Mouse (Mus musculus) small intestine, adult 2 months (tissue): ENCODE measurements at regions not wholly inside any gene's neighbourhood (a gene's known extent, or its start where the extent isn't known, plus 50 kb on each side); places are given as distances from the start of the nearest gene placed in this dataset.

ENCODE experiments used
- H3K27ac ChIP-seq: fragments of 200-500 bp; 2 replicates; pipeline ENCODE4 v1.5.1; 2012; ENCODE audit warnings: low read depth, low read length, control low read depth, inconsistent platforms; ENCODE audit not compliant: insufficient read depth
- H3K27me3 ChIP-seq: fragments of 200-500 bp; 2 replicates; pipeline ENCODE4 v1.6.1; 2012; ENCODE audit warnings: mild to moderate bottlenecking, moderate library complexity, low read length, inconsistent platforms; ENCODE audit not compliant: control insufficient read depth, insufficient read depth
- H3K36me3 ChIP-seq: fragments of 200-500 bp; 2 replicates; pipeline ENCODE4 v1.6.1; 2012; ENCODE audit warnings: mild to moderate bottlenecking, low read length, control low read depth, inconsistent platforms; ENCODE audit not compliant: control insufficient read depth, insufficient read depth
- H3K4me1 ChIP-seq: fragments of 200-500 bp; 2 replicates; pipeline ENCODE4 v1.6.1; 2012; ENCODE audit warnings: low read length, inconsistent platforms, mixed read lengths; ENCODE audit not compliant: control insufficient read depth, insufficient read depth, insufficient read length
- H3K4me3 ChIP-seq: fragments of 200-500 bp; 2 replicates; pipeline ENCODE4 v1.5.1; 2012; ENCODE audit warnings: low read depth, mild to moderate bottlenecking, control low read depth, inconsistent platforms, low read length, moderate library complexity
- CTCF ChIP-seq: fragments of 200-500 bp; IDR thresholded peaks from 2 replicates; pipeline ENCODE4 v1.5.1; 2012; ENCODE audit warnings: low read depth, mild to moderate bottlenecking, control low read depth, inconsistent platforms, low read length, moderate library complexity, mixed read lengths; ENCODE audit not compliant: insufficient replicate concordance, insufficient read length; ENCODE audit errors: extremely low read depth
- POLR2A ChIP-seq: fragments of 200-500 bp; IDR thresholded peaks from 2 replicates; pipeline ENCODE4 v1.6.1; 2012; ENCODE audit warnings: low read depth, mild to moderate bottlenecking, control low read depth, inconsistent platforms, low read length, moderate library complexity
- WGBS: fragments of 180-500 bp; shearing (Covaris S2); methylation state at CpG from one replicate; pipeline ENCODE4 v1.1.7; 2018; 5-methylcytosine and 5-hydroxymethylcytosine counted together

DNA sequence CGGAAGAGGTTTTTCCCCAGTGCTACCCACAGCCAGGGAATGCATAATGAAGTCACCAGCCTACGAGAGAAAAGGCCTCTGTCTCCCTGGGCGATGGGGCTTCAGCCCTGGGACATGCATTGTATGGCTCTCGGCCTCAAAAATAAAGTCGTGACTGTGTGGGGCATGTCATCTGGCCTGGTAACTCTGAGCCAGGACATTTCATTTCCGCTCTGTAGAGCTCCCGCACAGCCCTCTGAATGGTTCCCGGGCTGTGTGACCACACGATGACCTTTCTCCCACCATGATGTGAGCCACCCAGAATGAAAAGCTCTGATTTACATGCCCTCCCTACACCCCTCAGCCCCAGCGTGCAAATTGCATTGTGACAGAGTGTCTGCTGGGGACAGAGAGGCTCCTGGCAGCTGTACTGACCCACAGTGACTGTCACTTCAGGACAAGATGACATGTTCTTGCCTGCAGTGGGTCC is 53.8 kb upstream of the Agap1 start:
- TF ChIP-seq POLR2A (no peak), CTCF (no peak)
- Histone ChIP-seq H3K4me3 (no peak overlapping the region), H3K36me3 (no peaks in the 10 kb centered on the region), H3K4me1 (peaks cover 6% of the 10 kb centered on the region; the same call in 1 of the 2 replicates), H3K27ac (no peak overlapping the region), H3K27me3 (no peaks in the 10 kb centered on the region)
- WGBS, result 79% methylated on average over 10 of the region's 10 CpGs

DNA sequence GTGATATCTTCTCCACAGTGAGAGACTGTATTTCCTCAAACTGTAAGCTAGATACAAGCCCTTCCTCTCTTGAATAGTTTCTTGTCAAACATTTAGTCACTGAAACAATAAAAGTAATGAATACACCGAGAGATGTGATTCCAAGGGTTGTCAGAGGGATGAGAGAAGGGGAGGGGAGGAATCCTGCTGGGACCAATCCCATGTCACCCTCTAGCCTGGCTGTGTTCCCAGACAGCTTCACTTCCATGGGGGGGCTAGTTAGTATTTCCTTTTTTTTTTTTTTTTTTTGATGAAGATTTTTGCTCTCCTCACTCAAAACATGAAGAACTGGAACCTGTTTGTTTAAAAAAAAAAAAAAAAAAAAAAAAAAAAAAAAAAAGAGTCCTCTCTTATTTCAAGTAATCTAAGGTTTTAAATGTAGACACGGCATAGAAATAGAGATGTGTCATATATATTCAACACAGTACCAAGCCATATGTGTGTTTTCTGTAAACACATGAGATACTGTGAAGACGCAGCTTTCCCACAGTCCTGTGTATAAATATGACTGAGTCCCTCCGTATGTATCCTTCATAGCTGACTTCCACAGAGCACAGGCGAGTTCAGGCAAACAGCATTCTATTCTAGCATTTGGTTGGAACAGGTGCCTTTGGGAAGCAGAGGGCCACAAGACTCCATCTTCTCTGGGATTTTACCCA is 51.9 kb upstream of the Agap1 start:
- H3K4me3 ChIP-seq, result no peak overlapping the region
- TF ChIP-seq POLR2A (no peak), CTCF (no peak)
- no peak overlapping the region for H3K27ac ChIP-seq
- peaks cover 6% of the 10 kb centered on the region; the same call in 1 of the 2 replicates for H3K4me1 ChIP-seq
- H3K36me3 ChIP-seq, result no peaks in the 10 kb centered on the region
- 79% methylated on average over 5 of the region's 5 CpGs for WGBS
- no peaks in the 10 kb centered on the region for H3K27me3 ChIP-seq

DNA sequence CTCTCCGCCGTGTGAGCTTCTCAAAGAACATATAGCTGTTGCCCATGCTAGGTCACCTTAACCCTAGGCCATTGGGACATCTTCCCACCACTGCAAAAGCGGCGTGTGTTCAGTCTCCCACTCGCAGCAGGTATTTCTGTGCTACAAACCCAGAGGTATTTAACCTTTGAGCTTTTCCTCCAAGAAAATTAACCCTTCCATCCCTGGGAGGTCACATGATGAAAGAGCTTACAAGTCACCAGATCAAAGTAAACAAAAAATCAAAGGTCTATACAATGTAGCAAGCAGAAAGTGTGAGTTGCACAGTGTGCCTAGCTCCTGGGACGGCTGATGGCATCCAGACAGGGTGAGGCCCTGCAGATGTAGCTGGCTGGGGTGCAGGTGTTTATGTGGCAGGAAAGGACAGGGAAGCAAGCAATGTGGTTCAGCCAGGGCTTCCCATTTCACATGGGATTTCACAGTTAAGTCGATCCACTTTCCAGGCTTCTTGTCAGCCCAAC is 51.0 kb upstream of the Agap1 start:
- H3K4me3 ChIP-seq, result no peak overlapping the region
- no peaks in the 10 kb centered on the region for H3K36me3 ChIP-seq
- WGBS, result 37% methylated on average over 7 of the region's 7 CpGs
- H3K27ac ChIP-seq, result no peak overlapping the region
- no peak for TF ChIP-seq POLR2A
- TF ChIP-seq CTCF, result no peak
- no peaks in the 10 kb centered on the region for H3K27me3 ChIP-seq
- H3K4me1 ChIP-seq, result peaks cover 6% of the 10 kb centered on the region; the same call in 1 of the 2 replicates
